Mouse (Mus musculus) kidney, embryonic 15.5 days (tissue): Measurements from ENCODE around the gene Chrna5. TPM values are rescaled to one million over a fixed set of nuclear protein-coding genes. Genes with fewer than 3 reads are reported as not detected.
A peak's percentile ranks its signal among the peaks of the same experiment; 100 is the strongest.

Source experiments
- ATAC-seq: fragments of 200-750 bp; cut with Nextera tagmentation; replicated peaks from 2 replicates; pipeline ENCODE4 v1.8.0; 2017; ENCODE audit warnings: moderate TSS enrichment; ENCODE audit not compliant: low FRiP score
- H3K27ac ChIP-seq: fragments of 300-500 bp; sonication (generic); 2 replicates; pipeline ENCODE4 v1.5.1; 2015; ENCODE audit warnings: mild to moderate bottlenecking, inconsistent platforms
- H3K27me3 ChIP-seq: fragments of 300-500 bp; sonication (generic); 2 replicates; pipeline ENCODE4 v1.6.1; 2015; ENCODE audit warnings: inconsistent platforms
- H3K36me3 ChIP-seq: fragments of 300-500 bp; sonication (generic); 2 replicates; pipeline ENCODE4 v1.6.1; 2015; ENCODE audit warnings: inconsistent platforms
- H3K4me1 ChIP-seq: fragments of 300-500 bp; sonication (generic); 2 replicates; pipeline ENCODE4 v1.6.1; 2015; ENCODE audit warnings: inconsistent platforms
- H3K4me2 ChIP-seq: fragments of 300-500 bp; sonication (generic); 2 replicates; pipeline ENCODE4 v1.6.1; 2015; ENCODE audit warnings: moderate library complexity, mild to moderate bottlenecking, inconsistent platforms
- H3K4me3 ChIP-seq: fragments of 300-500 bp; sonication (generic); replicated peaks from 2 replicates; pipeline ENCODE4 v1.5.1; 2015; ENCODE audit warnings: mild to moderate bottlenecking, inconsistent platforms
- H3K9ac ChIP-seq: fragments of 300-500 bp; sonication (generic); 2 replicates; pipeline ENCODE4 v1.6.1; 2015; ENCODE audit warnings: mild to moderate bottlenecking, inconsistent platforms
- H3K9me3 ChIP-seq: fragments of 300-500 bp; sonication (generic); replicated peaks from 2 replicates; pipeline ENCODE4 v1.6.1; 2016; ENCODE audit warnings: inconsistent platforms
- WGBS: fragments of 180-500 bp; shearing (Covaris S2); methylation state at CpG from one replicate; pipeline ENCODE4 v1.1.7; 2015; ENCODE audit warnings: mixed read lengths; 5-methylcytosine and 5-hydroxymethylcytosine counted together
- polyA plus RNA-seq: library from polyadenylated mRNA; unstranded; fragments of >200 nt; fragmentation: Nextera tagmentation; extraction: Ambion mirVana; gene quantifications from 2 replicates; pipeline ENCODE4 v1.2.1, GENCODE M21; 2015

Chrna5 gene
- polyA plus RNA-seq, 1 experiment from 2014 or later: 1.0 TPM

DNA sequence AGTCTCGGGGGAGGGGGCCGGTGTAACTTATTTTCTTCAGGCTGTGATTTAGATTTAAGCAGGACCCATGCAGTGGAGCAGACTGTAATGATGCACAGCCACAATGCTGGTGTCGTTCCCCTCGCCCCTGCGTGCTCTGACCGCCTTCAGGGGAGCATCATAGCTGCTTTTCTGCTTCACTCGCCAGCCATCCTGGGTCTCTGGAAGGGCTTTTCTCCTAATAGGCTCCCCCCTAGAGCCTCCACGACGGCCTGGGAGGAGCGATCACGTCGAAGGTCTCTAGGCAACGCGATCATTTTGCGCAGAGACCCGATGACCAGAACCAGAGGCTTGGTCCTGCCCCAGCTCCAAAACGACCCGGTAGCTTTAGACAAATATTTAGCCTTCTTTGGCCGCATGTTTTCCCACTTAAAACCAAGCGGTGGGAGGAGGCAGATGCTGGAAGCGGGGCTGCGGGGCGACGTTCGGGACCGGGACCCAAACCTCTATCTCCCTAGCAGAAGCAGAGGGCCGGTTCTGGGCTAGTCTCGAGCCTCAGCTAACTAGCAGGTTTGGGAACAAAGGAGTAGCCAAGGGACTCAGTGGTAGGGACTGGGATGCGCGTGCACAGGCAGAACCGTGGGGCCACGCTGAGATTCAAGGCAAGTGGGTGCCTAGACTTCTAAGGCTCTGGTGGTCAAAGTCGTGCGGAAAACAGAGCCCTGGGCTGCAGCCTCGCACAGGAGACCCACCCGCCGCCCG lies 45.0 kb downstream of the Chrna5 start:
- H3K27ac ChIP-seq: no peak overlapping the region
- H3K9me3 ChIP-seq: no peaks in the 10 kb centered on the region
- peaks cover 12% of the 10 kb centered on the region for H3K4me1 ChIP-seq
- peak overlapping the region; percentile 61 for H3K4me2 ChIP-seq
- 11% methylated on average over 38 of the region's 38 CpGs for WGBS
- peaks cover 52% of the 10 kb centered on the region for H3K27me3 ChIP-seq
- no peak; the same call in 1 of the 2 replicates for ATAC-seq
- H3K4me3 ChIP-seq: peak overlapping the region; percentile 32
- H3K36me3 ChIP-seq: no peaks in the 10 kb centered on the region
- H3K9ac ChIP-seq: no peak overlapping the region

DNA sequence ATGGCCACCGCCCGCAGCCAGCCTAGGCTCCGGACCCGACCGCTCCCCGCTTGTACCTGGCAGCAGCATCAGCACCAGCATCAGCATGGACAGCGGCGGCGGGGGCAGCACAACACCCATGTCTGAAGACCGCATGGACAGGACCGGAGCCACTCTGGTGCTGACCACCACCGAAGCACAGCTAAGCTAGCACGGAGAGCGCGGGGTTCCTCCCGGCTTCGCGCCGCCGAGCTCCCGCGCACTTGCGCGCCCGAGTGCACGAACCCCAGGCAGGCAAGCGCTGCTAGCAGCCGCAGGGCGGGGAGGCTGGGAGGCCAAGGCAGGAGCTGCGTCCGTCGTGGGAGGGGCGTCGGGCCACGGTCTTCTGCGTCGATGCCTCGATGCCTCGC lies 45.6 kb downstream of the Chrna5 start, which contains the start of gene Chrna3:
TSS of gene Chrna3 (minus strand) at position 288 of the 389 bp plus-strand sequence.
- no peaks in the 10 kb centered on the region for H3K36me3 ChIP-seq
- peaks cover 12% of the 10 kb centered on the region for H3K4me1 ChIP-seq
- no peak within 1 kb of the TSS for H3K9ac ChIP-seq
- ATAC-seq: peak; percentile 85
- no peaks in the 10 kb centered on the region for H3K9me3 ChIP-seq
- H3K4me2 ChIP-seq: peak within 1 kb of the TSS; percentile 61
- no peak within 1 kb of the TSS for H3K27ac ChIP-seq
- peak within 1 kb of the TSS; percentile 32 for H3K4me3 ChIP-seq
- under 1% methylated on average over 39 of the region's 39 CpGs for WGBS
- H3K27me3 ChIP-seq: peaks cover 56% of the 10 kb centered on the region

DNA sequence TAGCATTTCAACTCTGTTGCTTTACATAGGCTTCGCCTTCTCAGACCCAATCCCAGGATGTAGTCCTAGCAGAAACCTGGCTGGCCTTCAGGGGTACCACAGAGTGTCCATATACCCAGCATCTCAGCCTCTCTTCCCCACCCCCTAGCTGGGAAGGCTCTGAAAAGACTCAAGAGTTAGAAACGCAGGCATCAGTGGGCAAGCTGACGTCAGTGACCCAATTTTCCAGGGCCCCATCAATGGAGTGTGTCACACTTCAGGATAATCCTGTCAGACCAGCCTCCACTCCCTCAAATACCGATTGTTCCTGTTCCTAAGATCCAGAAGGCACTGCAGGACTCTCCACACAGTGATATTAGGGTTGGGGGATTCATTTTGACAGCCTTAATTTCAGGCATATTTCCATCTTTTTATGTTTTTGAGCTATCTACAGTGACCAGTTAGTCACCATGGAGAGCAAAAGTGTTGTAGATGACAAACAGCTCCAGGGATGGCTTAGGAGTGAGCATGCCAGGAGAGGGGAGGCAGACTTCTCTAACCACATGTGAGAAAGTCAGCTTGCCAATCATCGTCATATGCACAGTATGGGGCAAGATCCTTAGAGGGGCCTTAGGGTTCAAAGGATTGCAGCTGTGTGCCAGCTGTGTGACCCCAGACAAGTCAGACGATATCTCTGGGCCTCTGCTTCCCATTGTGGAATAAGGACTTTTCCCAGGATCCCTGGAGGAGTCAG lies 50.9 kb downstream of the Chrna5 start:
- WGBS: 69% methylated on average over 6 of the region's 6 CpGs
- Histone ChIP-seq H3K36me3 (no peaks in the 10 kb centered on the region), H3K27me3 (peaks cover 24% of the 10 kb centered on the region), H3K9me3 (no peaks in the 10 kb centered on the region), H3K4me3 (no peak overlapping the region), H3K4me2 (no peak overlapping the region), H3K27ac (no peak overlapping the region), H3K9ac (no peak overlapping the region), H3K4me1 (peaks cover under 1% of the 10 kb centered on the region)
- ATAC-seq: no peak

DNA sequence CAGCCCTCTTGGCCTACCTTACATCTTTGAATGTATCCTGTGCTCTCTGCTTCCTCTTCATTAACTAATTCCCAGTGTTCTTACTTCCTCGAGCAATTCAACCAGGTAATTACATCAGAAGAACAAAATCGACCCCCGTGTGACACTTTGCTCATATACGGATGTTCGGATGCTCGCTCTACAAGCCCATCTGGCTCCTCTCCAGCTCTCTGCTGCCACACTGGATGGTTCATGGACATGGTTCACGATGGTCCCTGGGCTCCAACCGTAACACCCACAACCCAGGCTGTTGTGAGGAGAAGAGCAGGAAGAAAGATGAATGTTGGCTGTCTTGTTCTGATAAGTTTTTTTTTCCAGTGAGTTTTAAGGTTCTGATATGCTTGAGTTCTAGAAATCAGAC lies 58.3 kb downstream of the Chrna5 start:
- Histone ChIP-seq H3K27me3 (no peaks in the 10 kb centered on the region), H3K4me3 (no peak overlapping the region), H3K4me2 (no peak overlapping the region), H3K4me1 (no peaks in the 10 kb centered on the region), H3K27ac (no peak overlapping the region), H3K36me3 (no peaks in the 10 kb centered on the region), H3K9me3 (no peaks in the 10 kb centered on the region), H3K9ac (no peak overlapping the region)
- no peak for ATAC-seq
- 72% methylated on average over 8 of the region's 8 CpGs for WGBS

DNA sequence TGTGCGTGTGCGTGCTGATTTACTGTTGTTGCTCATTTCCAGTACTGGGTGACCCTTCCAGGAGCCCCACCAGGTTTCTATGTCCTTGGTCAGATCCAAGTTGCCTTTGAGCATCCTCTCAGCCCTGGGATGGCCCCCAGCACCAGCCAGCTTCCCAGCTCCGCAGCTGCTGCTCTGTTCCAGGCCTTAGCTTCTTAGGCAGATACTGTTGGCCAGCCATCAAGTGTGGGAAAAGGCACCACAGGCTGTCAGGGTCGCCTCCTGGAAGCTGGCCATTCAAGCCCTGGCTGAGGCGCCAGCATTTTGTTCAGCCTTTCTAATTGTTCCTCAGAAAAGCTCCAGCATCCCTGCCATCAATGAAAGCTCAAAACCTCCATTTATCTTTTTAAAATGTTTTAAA lies 59.3 kb downstream of the Chrna5 start:
- H3K36me3 ChIP-seq: no peaks in the 10 kb centered on the region
- H3K4me1 ChIP-seq: no peaks in the 10 kb centered on the region
- no peak overlapping the region for H3K4me2 ChIP-seq
- ATAC-seq: no peak
- H3K4me3 ChIP-seq: no peak overlapping the region
- H3K9me3 ChIP-seq: no peaks in the 10 kb centered on the region
- H3K9ac ChIP-seq: no peak overlapping the region
- 69% methylated on average over 5 of the region's 5 CpGs for WGBS
- H3K27me3 ChIP-seq: no peaks in the 10 kb centered on the region
- no peak overlapping the region for H3K27ac ChIP-seq

DNA sequence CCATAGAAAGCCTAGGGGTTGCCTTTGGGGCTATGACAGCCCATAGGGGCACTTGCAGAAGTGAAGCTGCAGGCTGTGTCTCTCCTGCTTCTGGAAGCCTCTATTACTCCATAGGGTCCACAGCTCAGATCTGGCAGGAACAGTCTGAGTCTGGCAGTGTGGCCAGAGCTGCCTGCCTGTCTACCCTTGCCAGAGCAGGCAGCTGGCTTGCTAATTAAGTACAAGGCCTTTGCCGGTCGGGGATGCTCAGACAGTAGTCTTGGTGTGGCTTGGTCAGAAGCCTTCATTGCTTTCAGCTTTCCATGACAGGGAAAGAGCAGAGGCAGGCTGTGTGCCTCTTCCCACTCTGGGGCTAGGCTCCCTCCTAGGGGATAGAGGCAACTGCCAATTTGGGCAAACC lies 60.7 kb downstream of the Chrna5 start:
- no peaks in the 10 kb centered on the region for H3K9me3 ChIP-seq
- H3K4me3 ChIP-seq: no peak overlapping the region
- ATAC-seq: no peak
- H3K4me1 ChIP-seq: no peaks in the 10 kb centered on the region
- no peak overlapping the region for H3K4me2 ChIP-seq
- no peak overlapping the region for H3K27ac ChIP-seq
- WGBS: 81% methylated on average over 2 of the region's 2 CpGs
- no peak overlapping the region for H3K9ac ChIP-seq
- peaks cover 7% of the 10 kb centered on the region; the same call in 1 of the 2 replicates for H3K27me3 ChIP-seq
- no peaks in the 10 kb centered on the region for H3K36me3 ChIP-seq

DNA sequence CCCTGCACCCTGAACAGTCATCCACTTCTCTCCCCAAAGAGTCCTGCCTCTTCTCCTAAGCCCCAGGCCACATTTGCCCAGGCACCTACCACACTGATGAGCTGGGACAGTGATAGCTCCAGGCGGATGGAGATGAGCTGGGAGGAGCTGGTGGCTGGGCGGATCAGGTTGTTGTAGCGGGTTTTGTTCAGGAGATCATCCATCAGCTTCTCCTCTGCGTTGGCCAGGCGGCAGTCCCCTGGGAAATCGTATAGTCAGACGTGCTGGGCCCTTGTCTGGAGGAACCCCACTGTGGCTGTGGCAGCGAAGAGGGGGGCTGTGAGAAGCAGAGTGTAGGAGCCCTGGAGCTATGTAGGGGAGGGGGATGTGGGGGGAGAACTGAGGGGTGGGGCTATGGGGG lies 63.0 kb downstream of the Chrna5 start:
- no peaks in the 10 kb centered on the region for H3K36me3 ChIP-seq
- peaks cover 19% of the 10 kb centered on the region for H3K27me3 ChIP-seq
- H3K27ac ChIP-seq: no peak overlapping the region
- WGBS: 16% methylated on average over 8 of the region's 8 CpGs
- 0 out of 2 replicates have a peak overlapping the region, but pooled peaks have one; percentile 23 for H3K4me2 ChIP-seq
- no peak; the same call in 1 of the 2 replicates for ATAC-seq
- no peak overlapping the region for H3K4me3 ChIP-seq
- no peaks in the 10 kb centered on the region for H3K9me3 ChIP-seq
- H3K4me1 ChIP-seq: peaks cover 11% of the 10 kb centered on the region
- no peak overlapping the region for H3K9ac ChIP-seq

DNA sequence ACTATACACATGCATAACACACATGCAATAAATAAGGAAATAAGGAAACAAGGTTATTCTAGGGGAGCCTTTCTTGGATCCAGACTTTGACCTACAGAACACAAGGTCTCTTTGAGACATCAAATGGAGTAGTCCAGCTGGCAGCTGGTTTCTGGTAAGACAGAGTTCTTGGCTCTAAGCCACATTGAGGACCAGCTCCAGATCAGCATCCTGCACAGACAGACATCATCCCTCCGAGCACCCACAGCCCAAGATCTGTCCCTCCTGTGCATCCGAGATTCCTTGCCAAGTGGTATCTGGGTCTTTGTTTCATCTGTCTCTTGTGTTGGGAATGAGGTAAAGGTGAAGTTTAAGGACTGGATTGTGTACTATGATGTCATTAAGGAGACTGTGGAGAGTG lies 64.3 kb downstream of the Chrna5 start:
- Histone ChIP-seq H3K4me3 (no peak overlapping the region), H3K9ac (no peak overlapping the region), H3K4me2 (no peak overlapping the region), H3K27ac (no peak overlapping the region), H3K4me1 (peaks cover 15% of the 10 kb centered on the region), H3K27me3 (peaks cover 19% of the 10 kb centered on the region), H3K36me3 (no peaks in the 10 kb centered on the region), H3K9me3 (no peaks in the 10 kb centered on the region)
- no peak for ATAC-seq
- 79% methylated on average over 2 of the region's 2 CpGs for WGBS

DNA sequence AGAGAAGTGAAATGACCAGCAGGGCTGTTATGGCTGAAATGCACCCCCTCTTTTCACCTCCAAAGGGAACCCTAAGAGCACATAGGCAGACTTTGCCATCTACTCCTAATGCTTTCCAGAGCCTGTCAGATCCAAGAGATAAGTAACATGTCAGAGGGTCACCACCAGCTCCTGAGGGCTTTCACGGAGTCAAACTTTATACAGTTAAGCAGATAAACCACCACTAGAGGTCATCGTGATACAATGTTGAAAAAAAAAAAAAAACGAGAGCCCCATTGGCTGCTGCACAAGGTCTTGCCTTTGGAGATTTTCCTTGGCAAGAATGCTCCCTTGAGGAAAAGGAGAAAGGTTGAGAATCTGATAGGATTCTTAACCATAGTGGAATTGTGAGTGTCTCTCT lies 66.1 kb downstream of the Chrna5 start:
- Histone ChIP-seq H3K9ac (no peak overlapping the region), H3K9me3 (no peaks in the 10 kb centered on the region), H3K27me3 (peaks cover 19% of the 10 kb centered on the region), H3K27ac (no peak overlapping the region), H3K4me2 (no peak overlapping the region), H3K36me3 (no peaks in the 10 kb centered on the region), H3K4me1 (peaks cover 15% of the 10 kb centered on the region), H3K4me3 (no peak overlapping the region)
- WGBS: 2% methylated on average over 3 of the region's 3 CpGs
- ATAC-seq: no peak

DNA sequence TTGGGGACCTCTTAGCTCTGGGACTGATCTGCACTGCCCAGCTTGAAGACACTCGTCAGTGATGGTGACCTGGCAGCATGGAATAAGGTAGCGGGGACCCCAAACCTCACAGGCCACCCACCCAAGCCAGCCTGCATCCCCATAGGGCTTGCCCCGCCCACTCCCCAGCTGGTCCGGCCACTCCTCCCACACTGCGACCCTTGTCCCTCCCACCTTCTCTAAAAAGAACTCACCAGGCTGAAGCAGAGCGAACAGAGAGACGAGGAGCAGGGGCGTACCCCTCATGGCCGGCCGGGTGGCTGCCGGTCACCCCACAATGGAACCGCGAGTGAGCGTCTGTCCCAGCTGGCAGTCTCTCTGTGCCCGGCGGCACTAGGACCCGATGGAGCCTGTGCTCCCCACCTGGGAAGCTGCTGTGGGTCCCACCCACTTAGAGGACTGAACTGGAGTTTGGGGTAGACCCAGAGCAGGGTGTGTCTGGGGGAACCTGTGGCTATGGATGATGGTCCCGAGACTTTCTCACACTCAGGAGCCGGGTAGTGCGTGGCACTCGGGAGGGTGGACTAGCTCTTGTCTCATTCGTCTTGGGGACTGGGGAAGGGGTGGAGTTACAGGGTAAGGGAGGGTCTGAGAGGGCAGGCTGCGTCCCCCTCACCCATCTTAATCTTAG lies 67.7 kb downstream of the Chrna5 start, which contains the start of gene Chrnb4:
TSS of gene Chrnb4 (minus strand) at position 569 of the 670 bp plus-strand sequence.
- Histone ChIP-seq H3K4me2 (peak within 1 kb of the TSS; percentile 94), H3K27ac (no peak within 1 kb of the TSS), H3K4me3 (peak within 1 kb of the TSS; percentile 56), H3K4me1 (peaks cover 15% of the 10 kb centered on the region), H3K9me3 (no peaks in the 10 kb centered on the region), H3K36me3 (no peaks in the 10 kb centered on the region), H3K9ac (peak within 1 kb of the TSS; percentile 21; the same call in 1 of the 2 replicates), H3K27me3 (peaks cover 19% of the 10 kb centered on the region)
- WGBS: under 1% methylated on average over 23 of the region's 23 CpGs
- ATAC-seq: peak; percentile 66

DNA sequence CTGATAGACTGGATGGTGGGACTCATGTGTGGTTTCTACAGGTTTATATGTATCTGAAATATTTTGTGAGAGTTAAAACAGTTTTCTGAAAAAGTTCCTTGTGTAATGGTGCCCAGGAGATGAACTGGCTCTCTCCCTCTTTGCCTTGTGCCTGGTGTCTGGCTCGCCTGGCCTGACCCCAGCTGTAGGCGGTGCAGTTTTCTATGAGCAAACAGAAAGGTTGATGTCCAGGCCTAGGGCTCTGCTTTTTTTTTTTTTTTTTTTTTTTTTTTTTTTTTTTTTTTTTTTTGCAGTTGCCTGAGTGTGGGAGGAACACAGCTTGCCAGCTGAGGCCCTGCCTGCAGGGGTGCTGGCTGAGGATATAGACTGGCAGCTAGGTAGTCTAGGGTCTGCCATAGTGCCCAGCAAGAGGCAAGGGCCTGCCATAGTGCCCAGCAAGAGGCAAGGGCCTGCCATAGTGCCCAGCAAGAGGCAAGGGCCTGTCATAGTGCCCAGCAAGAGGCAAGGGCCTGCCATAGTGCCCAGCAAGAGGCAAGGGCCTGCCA lies 74.8 kb downstream of the Chrna5 start:
- 80% methylated on average over 2 of the region's 2 CpGs for WGBS
- Histone ChIP-seq H3K27me3 (no peaks in the 10 kb centered on the region), H3K36me3 (no peaks in the 10 kb centered on the region), H3K9ac (no peak overlapping the region), H3K9me3 (no peaks in the 10 kb centered on the region), H3K27ac (no peak overlapping the region), H3K4me2 (no peak overlapping the region), H3K4me3 (no peak overlapping the region), H3K4me1 (no peaks in the 10 kb centered on the region)
- ATAC-seq: no peak
